Mouse (Mus musculus) ovary, postnatal 10 days (tissue): ENCODE measurements around the gene H13.

Experiments
- DNase-seq: peaks from one replicate; pipeline ENCODE4 v3.0.0; 2022; ENCODE audit warnings: low spot score

Gene H13

GRCm38 (mm10) chr2:152669256-152669638 is at the start of gene H13:
Gene H13, plus strand, starts transcription at chr2:152669461.
- DNase-seq = peak; percentile 82

GRCm38 (mm10) chr2:152620367-152621134 is 48.7 kb upstream of the H13 start:
- DNase-seq = no peak

GRCm38 (mm10) chr2:152622151-152622550 is 47.1 kb upstream of the H13 start:
- no peak for DNase-seq

GRCm38 (mm10) chr2:152622953-152623352 is 46.3 kb upstream of the H13 start, which contains the start of gene Defb25:
Gene Defb25, minus strand, starts transcription at chr2:152623053.
- no peak for DNase-seq

GRCm38 (mm10) chr2:152624566-152624965 is 44.7 kb upstream of the H13 start:
- DNase-seq = no peak

GRCm38 (mm10) chr2:152625256-152625655 is 44.0 kb upstream of the H13 start:
- no peak for DNase-seq

GRCm38 (mm10) chr2:152626774-152627591 is 42.3 kb upstream of the H13 start, which contains the start of gene Rem1:
Gene Rem1, plus strand, starts transcription at chr2:152626951.
- no peak for DNase-seq

GRCm38 (mm10) chr2:152628066-152628465 is 41.2 kb upstream of the H13 start:
- no peak for DNase-seq

GRCm38 (mm10) chr2:152629239-152629638 is 40.0 kb upstream of the H13 start:
- DNase-seq = no peak

- DNase-seq = no peak
Measured at GRCm38 (mm10) chr2:152629904-152630303, 39.4 kb upstream of the H13 start.

- no peak for DNase-seq
Measured at GRCm38 (mm10) chr2:152633334-152633733, 35.9 kb upstream of the H13 start.

- DNase-seq = no peak
Measured at GRCm38 (mm10) chr2:152634311-152634710, 35.0 kb upstream of the H13 start.

- peak; percentile 45 for DNase-seq
Measured at GRCm38 (mm10) chr2:152636246-152637005, 32.8 kb upstream of the H13 start.

- no peak for DNase-seq
Measured at GRCm38 (mm10) chr2:152637006-152637322, 32.3 kb upstream of the H13 start.

GRCm38 (mm10) chr2:152637381-152637780 is 31.9 kb upstream of the H13 start:
- no peak for DNase-seq

- DNase-seq = no peak
Measured at GRCm38 (mm10) chr2:152638865-152639264, 30.4 kb upstream of the H13 start.

- no peak for DNase-seq
Measured at GRCm38 (mm10) chr2:152639406-152640113, 29.7 kb upstream of the H13 start.

- no peak for DNase-seq
Measured at GRCm38 (mm10) chr2:152652901-152653620, 16.2 kb upstream of the H13 start.

- no peak for DNase-seq
Measured at GRCm38 (mm10) chr2:152653874-152654715, 15.2 kb upstream of the H13 start.

- no peak for DNase-seq
Measured at GRCm38 (mm10) chr2:152657398-152657797, 11.9 kb upstream of the H13 start.
